Mouse (Mus musculus): Measurements from ENCODE around the gene Rchy1. TPM values are rescaled to one million over a fixed set of nuclear protein-coding genes. Genes with fewer than 3 reads are reported as not detected.
"Not testable (repeated sequence)": the region's sequence is repeated elsewhere in the genome, so short reads cannot be mapped to it uniquely, and the experiment has no call there.

Rchy1 gene
- total RNA-seq, 2 experiments from 2014 or later: 30.1 to 38.1 TPM

- DNase-seq (ENCODE audit: low spot score in 2 of 2): no peak
- intact Hi-C loops (cut with DNase I): loop anchor here (5.0 kb wide), 2 partner anchors 40 to 175 kb away; partner anchors contain the start of gene Uso1
Measured at GRCm38 (mm10) chr5:91962259-91962638, 619 bp downstream of the Rchy1 start.

GRCm38 (mm10) chr5:91961370-91961769, 1.5 kb downstream of the Rchy1 start:
- no peak for DNase-seq (ENCODE audit: low spot score in 2 of 2)
- intact Hi-C loops (cut with DNase I): loop anchor here (5.0 kb wide), 2 partner anchors 41 to 176 kb away; partner anchors contain the start of gene Uso1

- intact Hi-C loops (cut with DNase I): loop anchor here (5.0 kb wide), 2 partner anchors 42 to 177 kb away; partner anchors contain the start of gene Uso1
- DNase-seq (ENCODE audit: low spot score in 2 of 2): no peak
Measured at GRCm38 (mm10) chr5:91960606-91961254, 2.1 kb downstream of the Rchy1 start.

DNA sequence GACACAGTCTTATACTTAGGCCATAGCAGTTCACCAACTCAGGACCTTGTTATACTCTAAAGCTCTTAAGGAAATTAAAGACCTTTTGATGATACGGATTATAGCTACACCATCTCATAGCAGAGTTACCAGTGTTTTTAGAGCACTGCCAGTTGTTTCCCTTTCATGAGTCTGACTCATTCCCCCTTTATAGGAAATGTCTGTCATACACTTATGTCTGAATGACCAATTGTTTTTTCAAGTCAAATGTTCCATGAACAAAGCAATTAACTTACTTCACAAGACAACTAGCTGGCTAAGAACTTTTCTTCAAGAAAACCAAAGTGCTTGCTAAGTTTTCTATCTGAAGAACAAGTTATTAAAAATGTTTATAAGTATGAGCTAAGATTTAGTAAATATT, 2.9 kb downstream of the Rchy1 start:
- no peak for DNase-seq (ENCODE audit: low spot score in 2 of 2)
- intact Hi-C loops (cut with DNase I): loop anchor here (5.0 to 10.0 kb wide), 3 partner anchors 42 to 445 kb away; partner anchors contain the start of genes Parm1 and Uso1

- intact Hi-C loops (cut with DNase I): loop anchor here (10.0 kb wide), 1 partner anchor 444 kb away; the partner anchor contains the start of gene Parm1
- DNase-seq (ENCODE audit: low spot score in 2 of 2): no peak
Measured at GRCm38 (mm10) chr5:91959096-91959495, 3.8 kb downstream of the Rchy1 start.

DNA sequence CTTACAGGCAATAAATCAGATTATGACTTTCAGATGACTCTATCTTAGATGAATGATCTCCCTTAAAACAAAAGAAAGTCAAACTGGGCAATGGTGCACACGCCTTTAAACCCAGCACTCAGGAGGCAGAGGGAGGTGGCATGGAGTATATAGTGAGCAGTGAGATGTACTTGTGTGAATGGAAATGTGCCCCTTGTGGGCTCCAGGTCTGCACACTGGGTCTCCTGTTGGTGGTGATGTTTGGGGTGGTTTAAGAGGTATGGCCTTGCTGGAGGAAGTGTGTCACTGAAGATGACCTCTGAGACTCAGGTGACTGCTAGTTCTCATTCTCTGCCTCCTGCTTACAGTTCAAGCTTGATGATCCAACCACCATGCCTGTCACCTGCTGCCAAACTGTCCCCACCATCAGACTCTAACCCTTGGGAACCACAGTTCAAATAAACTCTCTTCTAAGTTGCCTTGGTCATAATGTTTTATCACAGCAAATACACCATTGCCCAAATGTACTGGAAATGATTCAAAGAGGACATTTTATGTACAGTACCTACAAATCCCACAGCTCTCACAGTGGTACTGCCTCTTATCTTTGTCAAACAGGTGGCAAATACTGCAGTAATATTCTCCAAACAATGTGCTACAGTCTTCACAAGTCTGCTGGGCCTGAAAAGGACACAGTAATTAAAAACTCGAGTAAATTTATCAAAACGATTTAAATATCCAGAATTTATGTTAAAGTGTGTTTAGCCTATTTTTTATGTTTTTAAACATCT, 5.7 kb downstream of the Rchy1 start:
- no peak for DNase-seq (ENCODE audit: low spot score in 2 of 2)
- intact Hi-C loops (cut with DNase I): loop anchor here (10.0 kb wide), 1 partner anchor 442 kb away; the partner anchor contains the start of gene Parm1

DNA sequence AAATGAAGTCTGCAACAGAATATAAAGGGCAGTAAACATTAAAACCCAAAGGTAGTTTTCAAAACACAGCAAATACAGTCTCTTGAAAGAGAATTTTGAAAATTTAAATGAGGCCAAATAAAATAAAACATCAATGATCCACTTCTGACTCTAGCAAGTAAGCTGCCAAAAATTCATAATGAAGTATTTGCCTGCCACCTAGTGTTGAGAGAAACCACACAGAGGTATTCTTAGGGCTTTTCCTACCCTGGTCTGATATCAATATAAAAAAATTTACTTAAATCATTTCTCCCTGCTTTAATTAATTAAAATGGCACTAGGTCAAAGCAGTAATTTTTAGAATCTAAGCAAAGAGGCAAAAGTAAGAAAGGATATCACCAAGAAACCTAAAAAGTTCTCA, 11.5 kb downstream of the Rchy1 start:
- intact Hi-C loops (cut with DNase I): loop anchor here (5.0 to 10.0 kb wide), 2 partner anchors 437 to 999 kb away; partner anchors contain the start of gene Parm1

GRCm38 (mm10) chr5:91949441-91949840, 13.4 kb downstream of the Rchy1 start:
- no peak for DNase-seq (ENCODE audit: low spot score in 2 of 2)
- intact Hi-C loops (cut with DNase I): no loop called here

More for the DNA sequence above, 11.5 kb downstream of the Rchy1 start:
- DNase-seq (ENCODE audit: low spot score in 2 of 2): no peak

- intact Hi-C loops (cut with DNase I): no loop called here
- DNase-seq (ENCODE audit: low spot score in 2 of 2): no peak
Measured at GRCm38 (mm10) chr5:91947008-91947407, 15.9 kb downstream of the Rchy1 start.

GRCm38 (mm10) chr5:91945609-91946008, 17.3 kb downstream of the Rchy1 start:
- intact Hi-C loops (cut with DNase I); DNase-seq (ENCODE audit: low spot score in 2 of 2): not testable (repeated sequence)

- no peak for DNase-seq (ENCODE audit: low spot score in 2 of 2)
- intact Hi-C loops (cut with DNase I): no loop called here
Measured at GRCm38 (mm10) chr5:91913231-91913630, 49.6 kb downstream of the Rchy1 start.

GRCm38 (mm10) chr5:91911384-91912106, 51.3 kb downstream of the Rchy1 start:
- no peak for DNase-seq (ENCODE audit: low spot score in 2 of 2)
- intact Hi-C loops (cut with DNase I): no loop called here

DNA sequence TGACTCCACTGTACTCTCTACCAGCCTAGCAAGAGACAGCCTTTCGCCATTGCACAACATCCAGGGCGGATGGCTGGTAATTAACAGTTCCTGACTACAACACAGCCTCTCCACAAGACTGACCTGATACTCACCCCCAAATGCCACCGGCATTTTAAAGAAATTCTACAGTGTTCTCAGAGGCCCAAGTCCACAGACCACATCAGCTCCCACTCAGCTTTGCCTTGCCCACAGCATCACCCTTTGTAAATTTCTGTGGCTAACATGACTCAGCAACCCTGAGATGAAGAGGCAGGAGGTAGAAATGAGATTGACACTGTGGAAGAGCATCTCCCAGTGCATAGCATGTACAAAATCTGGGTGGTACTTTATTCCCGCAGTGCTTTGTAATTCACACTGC, 52.3 kb downstream of the Rchy1 start:
- no peak for DNase-seq (ENCODE audit: low spot score in 2 of 2)
- intact Hi-C loops (cut with DNase I): no loop called here

DNA sequence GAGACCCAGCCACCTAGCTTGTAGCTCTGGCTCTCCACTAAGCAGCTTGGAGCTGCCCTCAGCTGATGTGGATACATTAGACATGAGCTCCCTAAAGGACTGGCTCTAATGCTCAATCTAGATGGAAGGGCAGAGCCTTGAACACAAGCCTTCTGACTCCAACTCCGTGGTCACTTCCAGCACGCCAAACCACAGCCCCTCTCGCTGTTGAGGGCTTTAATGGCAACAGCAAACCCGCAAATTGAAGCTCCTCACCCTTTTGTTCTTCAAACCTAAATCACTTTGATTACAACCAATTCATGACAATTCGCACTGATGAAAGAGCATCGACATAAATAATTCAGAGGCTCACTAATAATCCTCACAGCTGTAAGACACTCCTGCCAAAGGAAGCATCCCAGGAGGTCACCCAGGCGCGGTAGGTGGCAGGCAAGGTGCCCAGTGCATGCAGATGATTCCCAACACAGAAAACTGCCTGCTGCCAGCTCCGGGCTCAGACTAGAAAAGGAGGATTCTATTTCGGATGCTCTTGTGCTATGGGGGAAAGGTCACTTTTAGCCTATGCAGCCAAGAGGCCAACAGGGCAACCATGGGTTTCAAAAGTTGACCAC, 53.8 kb downstream of the Rchy1 start:
- DNase-seq (ENCODE audit: low spot score in 2 of 2): no peak
- intact Hi-C loops (cut with DNase I): no loop called here

Other genes starting within 250 kb of the Rchy1 start
- not detected for gene Odaph, start 24.4 kb upstream of the Rchy1 start, total RNA-seq (2021)
- 10 to 100 TPM; 32.7 to 36.5 TPM for gene Cdkl2, start 80.8 kb upstream of the Rchy1 start, total RNA-seq (2021)
- gene G3bp2, start 120.7 kb upstream of the Rchy1 start, total RNA-seq (2021): 100 to 1,000 TPM; 216 to 220 TPM
- gene Uso1, start 174.9 kb upstream of the Rchy1 start, total RNA-seq (2021): 10 to 100 TPM; 74.1 to 82.3 TPM